Mouse (Mus musculus): Measurements from ENCODE around the gene Lgr5. TPM values are rescaled to one million over a fixed set of nuclear protein-coding genes. Genes with fewer than 3 reads are reported as not detected.

The Lgr5 gene
- polyA plus RNA-seq, 1 experiment from 2014 or later = 5.3 TPM

DNA sequence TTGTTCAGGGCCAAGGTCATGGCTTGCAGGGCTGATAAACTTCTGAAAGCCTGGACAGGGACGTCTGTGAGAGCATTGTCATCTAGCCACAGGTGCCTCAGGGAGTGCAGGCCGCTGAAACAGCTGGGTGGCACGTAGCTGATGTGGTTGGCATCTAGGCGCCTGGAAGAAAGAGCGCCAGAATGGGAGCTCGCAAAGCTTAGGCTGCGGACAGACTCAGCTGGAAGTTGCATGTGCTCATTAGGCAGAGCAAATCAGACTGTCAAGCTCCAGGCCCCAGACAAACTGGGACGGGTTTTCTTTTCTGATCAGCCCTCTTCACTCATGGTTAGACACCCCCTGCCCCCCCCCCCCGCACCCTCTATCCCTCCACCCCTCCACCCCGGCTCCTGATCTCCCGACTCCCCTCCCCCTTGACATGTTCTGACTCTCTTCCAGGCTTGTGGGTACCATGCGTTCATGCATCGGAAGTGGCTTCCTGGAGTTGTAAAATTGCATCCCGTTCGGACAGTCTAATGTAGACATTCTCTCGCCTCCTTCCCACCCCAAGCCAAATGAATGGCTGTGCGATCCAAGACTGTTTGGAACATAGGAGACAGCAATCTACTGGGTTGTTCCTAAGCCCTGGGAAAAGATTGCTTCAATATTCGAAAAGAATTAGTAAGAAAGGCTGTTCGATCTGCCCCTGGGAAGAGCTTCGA, 109.0 kb downstream of the Lgr5 start:
- Histone ChIP-seq H3K9me3 (no peaks in the 10 kb centered on the region), H3K4me3 (replicated peaks) (no peak overlapping the region), H3K9ac (no peak overlapping the region), H3K27me3 (replicated peaks) (no peaks in the 10 kb centered on the region), H3K27ac (no peak overlapping the region), H3K4me1 (replicated peaks) (peaks cover 4% of the 10 kb centered on the region), H3K4me2 (replicated peaks) (peak overlapping the region; percentile 52), H3K36me3 (no peaks in the 10 kb centered on the region)
- peak; percentile 66 for ATAC-seq
- 27% methylated on average over 18 of the region's 20 CpGs for WGBS

DNA sequence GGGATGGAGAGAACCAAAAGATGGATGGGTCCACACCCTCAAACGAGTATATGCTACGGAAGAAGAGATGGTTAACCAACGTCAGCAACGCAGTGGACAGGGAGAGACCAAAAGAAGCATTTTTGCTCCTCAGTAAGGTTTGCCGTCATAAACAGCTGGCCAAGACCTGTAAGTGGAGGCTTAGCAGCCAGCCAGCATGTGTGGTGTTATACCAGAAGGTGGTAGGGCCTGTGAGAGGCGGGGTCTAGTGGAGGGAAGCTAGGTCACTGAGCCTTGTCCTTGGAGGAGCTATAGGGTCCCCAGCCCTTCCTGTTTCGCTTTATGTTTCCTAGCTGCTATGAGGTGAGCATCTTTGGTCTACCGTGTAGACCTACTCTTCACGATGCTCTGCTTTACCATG, 111.1 kb downstream of the Lgr5 start:
- ATAC-seq = no peak
- Histone ChIP-seq H3K4me1 (replicated peaks) (peaks cover 4% of the 10 kb centered on the region), H3K9ac (no peak overlapping the region), H3K27me3 (replicated peaks) (no peaks in the 10 kb centered on the region), H3K4me2 (replicated peaks) (no peak overlapping the region), H3K36me3 (no peaks in the 10 kb centered on the region), H3K9me3 (no peaks in the 10 kb centered on the region), H3K27ac (no peak overlapping the region), H3K4me3 (replicated peaks) (no peak overlapping the region)
- WGBS = 90% methylated on average over 9 of the region's 9 CpGs

GRCm38 (mm10) chr10:115475000-115475550, 112.5 kb downstream of the Lgr5 start:
- H3K27ac ChIP-seq = no peak overlapping the region
- no peaks in the 10 kb centered on the region for H3K36me3 ChIP-seq
- no peak overlapping the region for H3K9ac ChIP-seq
- peaks cover 4% of the 10 kb centered on the region for H3K4me1 ChIP-seq (replicated peaks)
- H3K9me3 ChIP-seq = no peaks in the 10 kb centered on the region
- H3K27me3 ChIP-seq (replicated peaks) = no peaks in the 10 kb centered on the region
- H3K4me2 ChIP-seq (replicated peaks) = no peak overlapping the region
- H3K4me3 ChIP-seq (replicated peaks) = no peak overlapping the region
- 77% methylated on average over 7 of the region's 7 CpGs for WGBS
- ATAC-seq = no peak

DNA sequence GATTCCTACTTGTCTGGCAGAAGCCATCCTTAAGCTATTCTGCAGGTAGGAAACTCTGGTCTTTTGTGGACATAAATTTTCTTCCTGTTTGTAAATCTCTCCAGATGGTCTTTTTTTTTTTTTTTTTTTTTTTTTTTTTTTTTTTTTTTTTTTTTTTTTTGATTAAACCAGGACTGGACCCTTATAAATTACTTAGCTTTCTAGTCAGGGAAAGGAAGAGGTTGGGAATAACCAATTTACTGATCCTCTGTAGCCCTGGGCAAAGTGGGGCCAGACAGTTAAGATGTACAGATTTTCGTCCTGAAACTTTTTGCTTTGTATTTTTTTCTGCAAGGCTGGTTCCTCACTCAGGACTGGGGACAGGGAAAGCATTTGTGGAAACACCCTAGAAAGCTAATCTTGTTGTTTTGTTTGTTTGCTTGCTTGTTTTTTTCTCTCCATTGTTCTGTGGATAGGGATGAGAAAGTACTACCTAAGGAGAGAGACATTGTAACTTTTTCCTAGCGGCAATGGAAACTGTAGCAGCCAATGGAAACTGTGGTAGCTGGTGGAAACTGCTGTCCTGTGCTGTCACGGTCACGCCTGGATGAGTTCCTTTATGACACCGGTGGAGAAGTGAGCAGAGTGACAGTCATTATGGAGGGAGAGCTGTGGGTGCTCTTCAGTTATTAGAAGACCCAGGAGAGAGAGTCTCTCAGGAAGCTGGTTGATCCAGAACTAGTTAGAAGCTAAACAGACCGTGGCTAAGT, 114.2 kb downstream of the Lgr5 start:
- no peak overlapping the region for H3K4me3 ChIP-seq (replicated peaks)

DNA sequence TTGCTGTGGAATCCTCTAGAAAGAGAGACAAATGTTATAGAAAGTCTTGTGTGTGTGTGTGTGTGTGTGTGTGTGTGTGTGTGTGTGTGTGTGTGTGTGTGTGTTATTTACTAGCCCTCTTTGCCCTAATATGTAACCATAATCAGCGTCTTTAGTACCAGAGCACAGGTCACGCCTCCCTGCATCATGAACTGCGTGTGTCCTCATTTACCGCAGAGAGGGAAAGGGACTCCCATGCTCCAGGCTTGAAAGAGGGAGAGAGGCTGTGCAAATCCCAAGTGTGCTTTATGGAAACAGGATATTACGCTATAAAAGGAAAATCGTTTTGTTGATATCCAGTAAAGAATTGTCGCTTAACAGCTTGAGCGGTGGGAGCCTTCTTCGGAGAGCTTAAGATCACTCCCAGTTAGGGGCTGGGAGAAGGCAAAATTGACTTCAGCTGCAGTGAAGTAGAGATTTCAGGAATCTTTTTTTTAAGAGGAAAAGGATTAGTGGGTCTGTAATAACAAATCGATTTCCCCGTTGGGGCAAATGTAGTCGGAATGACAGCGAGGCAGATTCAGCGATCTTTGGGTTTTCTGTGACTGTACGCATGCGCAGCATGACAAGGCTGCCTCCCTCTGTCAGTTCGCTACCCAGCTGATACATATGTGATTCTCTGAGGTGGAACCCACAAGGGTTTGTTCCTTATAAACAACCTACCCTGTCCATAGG, 116.8 kb downstream of the Lgr5 start:
- no peak for ATAC-seq
- 46% methylated on average over 17 of the region's 17 CpGs for WGBS

More for the DNA sequence above, 114.2 kb downstream of the Lgr5 start:
- Histone ChIP-seq H3K4me2 (replicated peaks) (no peak overlapping the region), H3K27ac (no peak overlapping the region), H3K27me3 (replicated peaks) (no peaks in the 10 kb centered on the region), H3K4me1 (replicated peaks) (peaks cover 2% of the 10 kb centered on the region), H3K36me3 (no peaks in the 10 kb centered on the region), H3K9me3 (no peaks in the 10 kb centered on the region), H3K9ac (no peak overlapping the region)
- WGBS = 81% methylated on average over 6 of the region's 6 CpGs
- no peak for ATAC-seq

GRCm38 (mm10) chr10:115469040-115469439, 118.5 kb downstream of the Lgr5 start:
- 31% methylated on average over 7 of the region's 7 CpGs for WGBS
- no peak overlapping the region for H3K4me3 ChIP-seq (replicated peaks)
- no peak overlapping the region for H3K4me2 ChIP-seq (replicated peaks)
- H3K36me3 ChIP-seq = no peaks in the 10 kb centered on the region
- ATAC-seq = no peak
- no peaks in the 10 kb centered on the region for H3K9me3 ChIP-seq
- no peaks in the 10 kb centered on the region for H3K4me1 ChIP-seq (replicated peaks)
- H3K9ac ChIP-seq = no peak overlapping the region
- H3K27ac ChIP-seq = no peak overlapping the region
- no peaks in the 10 kb centered on the region for H3K27me3 ChIP-seq (replicated peaks)

More for the DNA sequence above, 116.8 kb downstream of the Lgr5 start:
- Histone ChIP-seq H3K27me3 (replicated peaks) (no peaks in the 10 kb centered on the region), H3K36me3 (no peaks in the 10 kb centered on the region), H3K27ac (no peak overlapping the region), H3K9ac (no peak overlapping the region), H3K9me3 (no peaks in the 10 kb centered on the region), H3K4me3 (replicated peaks) (peak overlapping the region; percentile 22), H3K4me2 (replicated peaks) (peak overlapping the region; percentile 30), H3K4me1 (replicated peaks) (no peaks in the 10 kb centered on the region)

DNA sequence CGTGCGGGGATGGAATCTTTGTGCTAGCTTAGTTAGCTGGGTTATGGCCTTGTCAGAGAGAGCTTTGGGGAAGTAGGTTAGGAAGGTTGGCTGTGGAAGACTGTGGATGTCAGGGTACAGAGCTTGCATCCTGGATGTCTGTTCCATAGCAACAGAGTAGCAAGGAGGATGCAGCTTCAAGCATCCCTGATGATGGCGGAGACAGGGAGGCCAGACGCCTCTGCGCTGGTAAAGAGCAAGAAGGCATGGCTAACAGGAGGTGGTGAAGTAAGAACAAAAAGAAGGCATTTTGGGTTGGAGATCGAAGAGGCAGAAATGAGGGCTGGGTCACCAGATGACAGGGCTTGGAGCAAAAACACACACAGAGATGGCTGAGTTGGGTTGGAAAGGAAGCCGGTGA, 118.9 kb downstream of the Lgr5 start:
- ATAC-seq = no peak
- Histone ChIP-seq H3K4me1 (replicated peaks) (no peaks in the 10 kb centered on the region), H3K4me2 (replicated peaks) (no peak overlapping the region), H3K9me3 (no peaks in the 10 kb centered on the region), H3K36me3 (no peaks in the 10 kb centered on the region), H3K27ac (no peak overlapping the region), H3K27me3 (replicated peaks) (no peaks in the 10 kb centered on the region), H3K9ac (no peak overlapping the region), H3K4me3 (replicated peaks) (no peak overlapping the region)
- 68% methylated on average over 7 of the region's 7 CpGs for WGBS

- Histone ChIP-seq H3K36me3 (no peaks in the 10 kb centered on the region), H3K9ac (no peak overlapping the region), H3K4me3 (replicated peaks) (no peak overlapping the region), H3K4me1 (replicated peaks) (no peaks in the 10 kb centered on the region), H3K4me2 (replicated peaks) (no peak overlapping the region), H3K9me3 (no peaks in the 10 kb centered on the region), H3K27me3 (replicated peaks) (no peaks in the 10 kb centered on the region), H3K27ac (no peak overlapping the region)
- no peak for ATAC-seq
- 93% methylated on average over 8 of the region's 8 CpGs for WGBS
Observed at GRCm38 (mm10) chr10:115467985-115468384, 119.6 kb downstream of the Lgr5 start.

DNA sequence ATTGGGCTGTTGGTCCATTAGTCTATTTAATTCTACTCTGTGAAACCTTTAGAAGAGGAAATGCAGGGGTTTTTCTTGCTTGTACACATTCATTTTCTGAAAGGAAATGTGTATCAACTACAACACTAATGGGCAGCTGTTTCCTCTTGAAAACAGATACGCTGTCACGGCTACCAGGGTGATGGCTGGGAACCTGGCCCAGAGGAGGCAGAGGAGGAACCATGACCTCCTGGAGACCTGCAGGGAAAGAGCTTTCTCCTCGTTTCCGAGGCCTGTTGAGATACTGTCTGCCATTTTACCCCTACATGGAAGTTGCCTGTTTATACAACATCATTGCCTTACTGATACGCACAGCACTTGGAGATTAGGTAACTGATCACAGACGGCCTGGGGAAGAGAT, 121.8 kb downstream of the Lgr5 start:
- Histone ChIP-seq H3K4me3 (replicated peaks) (no peak overlapping the region), H3K4me1 (replicated peaks) (no peaks in the 10 kb centered on the region), H3K36me3 (no peaks in the 10 kb centered on the region), H3K9me3 (no peaks in the 10 kb centered on the region), H3K27me3 (replicated peaks) (no peaks in the 10 kb centered on the region), H3K27ac (no peak overlapping the region), H3K4me2 (replicated peaks) (no peak overlapping the region), H3K9ac (no peak overlapping the region)
- WGBS = 42% methylated on average over 6 of the region's 6 CpGs
- no peak for ATAC-seq

GRCm38 (mm10) chr10:115465072-115465471, 122.5 kb downstream of the Lgr5 start:
- H3K9ac ChIP-seq = no peak overlapping the region
- no peak overlapping the region for H3K27ac ChIP-seq
- no peak overlapping the region for H3K4me3 ChIP-seq (replicated peaks)
- no peak overlapping the region for H3K4me2 ChIP-seq (replicated peaks)
- H3K36me3 ChIP-seq = no peaks in the 10 kb centered on the region
- no peaks in the 10 kb centered on the region for H3K9me3 ChIP-seq
- no peaks in the 10 kb centered on the region for H3K27me3 ChIP-seq (replicated peaks)
- 77% methylated on average over 7 of the region's 7 CpGs for WGBS
- no peaks in the 10 kb centered on the region for H3K4me1 ChIP-seq (replicated peaks)
- no peak for ATAC-seq

- 55% methylated on average over 5 of the region's 5 CpGs for WGBS
- no peak overlapping the region for H3K9ac ChIP-seq
- H3K9me3 ChIP-seq = no peaks in the 10 kb centered on the region
- H3K4me2 ChIP-seq (replicated peaks) = no peak overlapping the region
- no peak for ATAC-seq
- H3K27me3 ChIP-seq (replicated peaks) = no peaks in the 10 kb centered on the region
- H3K4me3 ChIP-seq (replicated peaks) = no peak overlapping the region
- no peaks in the 10 kb centered on the region for H3K36me3 ChIP-seq
- H3K4me1 ChIP-seq (replicated peaks) = no peaks in the 10 kb centered on the region
- no peak overlapping the region for H3K27ac ChIP-seq
Observed at GRCm38 (mm10) chr10:115462646-115463045, 124.9 kb downstream of the Lgr5 start.

- Histone ChIP-seq H3K4me3 (replicated peaks) (no peak overlapping the region), H3K27ac (no peak overlapping the region), H3K9ac (no peak overlapping the region), H3K4me1 (replicated peaks) (no peaks in the 10 kb centered on the region), H3K27me3 (replicated peaks) (no peaks in the 10 kb centered on the region), H3K9me3 (no peaks in the 10 kb centered on the region), H3K4me2 (replicated peaks) (no peak overlapping the region), H3K36me3 (no peaks in the 10 kb centered on the region)
- no peak for ATAC-seq
- WGBS = 22% methylated on average over 6 of the region's 6 CpGs
Observed at GRCm38 (mm10) chr10:115457368-115458021, 130.1 kb downstream of the Lgr5 start.
